Mouse (Mus musculus) lung, postnatal 4 days (tissue): ENCODE measurements at regions not wholly inside any gene's neighbourhood (a gene's known extent, or its start where the extent isn't known, plus 50 kb on each side); places are given as distances from the start of the nearest gene placed in this dataset.
A peak's percentile ranks its signal among the peaks of the same experiment; 100 is the strongest.
"Not testable (repeated sequence)": the region's sequence is repeated elsewhere in the genome, so short reads cannot be mapped to it uniquely, and the experiment has no call there.

Experiments
- DNase-seq, 2 experiments: peaks; one replicate each; pipeline ENCODE4 v3.0.0; 2021

DNA sequence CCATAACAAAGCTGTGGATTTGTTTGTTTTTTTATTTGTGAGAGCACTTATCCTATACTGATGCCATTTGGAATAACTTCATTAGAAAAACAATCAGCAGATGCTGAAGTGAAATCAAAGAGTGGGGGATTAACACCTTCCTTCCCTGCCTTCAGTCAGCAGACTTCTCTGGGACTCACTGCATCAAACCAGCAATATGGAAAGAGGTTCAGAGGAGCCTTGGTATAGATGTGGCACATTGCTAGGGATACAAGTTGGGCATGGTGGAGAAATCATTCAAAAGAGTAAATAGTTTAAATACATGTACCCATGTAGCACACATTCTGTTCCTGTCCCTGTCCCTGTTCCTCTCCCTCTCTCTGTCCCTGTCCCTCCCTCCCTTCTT, 364.0 kb upstream of the Rgs18 start:
- DNase-seq = no peak

GRCm38 (mm10) chr1:145138452-145139266, 363.4 kb upstream of the Rgs18 start:
- peak; percentile 31 to 54 for DNase-seq

DNA sequence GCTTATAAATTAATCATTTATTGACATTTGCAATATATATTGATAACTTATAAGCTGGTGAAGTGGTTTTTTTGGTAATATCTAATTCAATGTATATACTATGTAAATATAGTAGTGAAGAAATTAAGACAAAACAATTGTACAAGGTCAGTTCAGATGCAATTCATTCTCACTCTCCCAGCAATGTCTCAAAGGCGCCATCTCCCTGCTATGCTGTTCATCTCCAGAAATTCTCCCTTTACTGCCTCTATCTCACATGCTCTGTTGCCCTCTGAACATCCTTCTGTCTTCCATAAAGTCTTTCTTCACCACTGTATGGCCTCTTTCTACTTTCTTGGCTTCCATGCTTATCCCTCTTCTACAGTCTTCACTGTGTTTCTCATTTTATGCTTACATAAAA, 355.8 kb upstream of the Rgs18 start:
- DNase-seq = no peak

DNA sequence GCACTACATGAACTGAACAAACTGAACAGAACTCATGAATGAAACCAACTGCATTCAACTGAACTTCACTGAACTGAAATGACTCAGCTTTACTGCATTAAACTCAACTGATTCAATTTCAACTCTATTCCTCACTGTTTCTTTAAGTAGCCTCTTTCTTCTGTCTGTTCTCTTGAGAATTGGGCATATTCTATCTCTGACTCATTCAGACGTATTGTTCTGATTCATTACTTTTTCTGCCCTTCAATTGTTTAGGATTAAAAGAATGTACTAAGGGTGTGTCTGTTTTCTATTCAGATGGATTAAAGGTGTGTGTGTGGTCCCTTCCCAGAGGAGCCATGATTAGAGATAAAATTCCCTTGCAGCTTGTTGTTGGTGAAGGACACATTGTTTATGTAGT, 337.9 kb upstream of the Rgs18 start:
- DNase-seq = no peak

DNA sequence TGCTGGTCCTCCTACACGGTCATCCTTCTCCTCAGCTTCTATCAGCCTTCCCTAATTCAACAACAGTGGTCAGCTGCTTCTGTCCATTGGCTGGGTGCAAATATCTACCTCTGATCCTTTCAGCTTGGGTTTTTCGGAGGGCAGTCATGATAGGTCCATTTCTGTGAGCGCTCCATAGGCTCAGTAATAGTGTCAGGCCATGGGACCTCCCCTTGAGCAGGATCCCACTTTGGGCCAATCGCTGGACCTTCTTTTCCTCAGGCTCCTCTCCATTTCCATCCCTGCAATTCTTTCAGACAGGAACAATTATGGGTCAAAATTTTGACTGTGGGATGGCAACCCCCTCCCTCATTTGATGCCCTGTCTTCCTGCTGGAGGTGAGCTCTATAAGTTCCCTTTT, 331.5 kb upstream of the Rgs18 start:
- DNase-seq = not testable (repeated sequence)

GRCm38 (mm10) chr1:145065255-145065854, 290.1 kb upstream of the Rgs18 start:
- DNase-seq = no peak

DNA sequence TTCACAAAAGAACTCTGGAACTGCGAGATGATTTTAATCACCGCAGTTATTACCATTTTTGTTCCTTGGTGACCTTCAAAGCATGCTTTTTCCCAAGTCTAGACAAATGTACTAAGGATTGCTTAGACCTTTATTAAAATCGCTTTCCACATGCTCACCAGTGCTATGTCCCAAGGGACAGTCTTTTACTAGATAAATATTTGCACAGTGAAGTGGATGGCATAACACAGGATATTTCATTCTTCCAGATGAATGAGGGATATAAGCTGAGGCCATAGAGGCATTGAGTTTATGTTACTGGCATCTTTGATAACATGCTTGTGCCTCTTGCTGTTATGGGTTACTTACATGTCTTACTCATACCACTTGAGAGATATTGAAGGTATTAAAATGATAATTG, 289.1 kb upstream of the Rgs18 start:
- DNase-seq = no peak

DNA sequence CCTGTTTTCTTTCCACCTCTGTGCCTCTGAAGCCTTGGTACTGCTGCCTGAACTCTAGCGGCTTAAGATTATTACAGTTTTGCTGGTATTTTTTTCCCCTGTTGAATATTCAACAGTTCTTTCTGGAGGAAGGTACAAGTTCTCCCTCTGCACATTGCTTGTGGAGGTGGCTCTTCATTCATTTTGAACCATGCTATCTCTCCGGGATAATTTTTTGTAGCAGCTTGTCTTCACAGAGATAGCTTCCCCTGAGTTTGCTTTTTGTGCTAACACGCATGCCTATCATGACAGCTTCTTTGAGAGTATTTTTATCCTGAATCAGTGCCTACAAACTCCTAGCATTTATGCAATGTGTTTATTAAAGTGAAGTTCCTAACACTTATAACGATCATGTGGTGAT, 240.4 kb upstream of the Rgs18 start:
- no peak for DNase-seq

- no peak for DNase-seq
Observed at GRCm38 (mm10) chr1:145010833-145011232, 235.6 kb upstream of the Rgs18 start.

GRCm38 (mm10) chr1:144978167-144978566, 202.9 kb upstream of the Rgs18 start:
- DNase-seq = no peak

DNA sequence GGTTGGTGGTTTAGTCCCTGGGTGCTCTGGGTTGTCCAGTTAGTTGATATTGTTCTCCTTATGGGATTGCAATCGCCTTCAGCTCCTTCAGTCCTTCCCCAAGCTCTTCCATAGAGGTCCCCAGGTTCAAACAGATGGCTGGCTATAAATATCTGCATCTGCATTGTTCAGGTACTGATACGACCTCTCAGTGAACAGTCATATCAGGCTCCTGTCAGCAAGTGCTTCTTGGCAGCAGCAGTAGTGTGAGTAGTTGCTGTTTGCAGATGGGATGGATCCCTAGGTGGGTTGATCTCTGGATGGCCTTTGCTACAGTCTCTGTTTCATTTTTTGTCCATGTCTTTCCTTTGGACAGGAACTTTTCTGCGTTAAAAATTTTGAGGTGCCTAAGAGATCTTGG, 190.5 kb upstream of the Rgs18 start:
- DNase-seq = no peak

GRCm38 (mm10) chr1:144939006-144939405, 163.8 kb upstream of the Rgs18 start:
- no peak for DNase-seq

DNA sequence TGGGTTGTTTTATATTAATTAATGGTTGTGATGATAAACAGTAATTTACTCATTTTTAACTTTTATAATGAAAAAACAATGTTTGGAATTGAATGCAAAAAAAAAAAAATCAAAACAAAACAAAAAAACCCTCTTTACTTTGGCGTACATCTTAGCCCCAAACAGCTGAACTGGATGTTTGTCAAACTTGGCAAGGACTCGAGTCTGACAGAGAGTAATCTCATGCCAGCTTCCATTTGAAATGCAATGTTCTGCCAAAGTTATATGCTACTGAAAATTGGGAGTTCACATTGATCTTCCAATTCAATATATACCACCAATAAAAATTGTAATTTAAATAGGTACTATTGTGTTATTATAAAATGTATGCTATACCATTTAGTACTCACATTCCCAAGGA, 150.9 kb upstream of the Rgs18 start:
- DNase-seq = no peak

DNA sequence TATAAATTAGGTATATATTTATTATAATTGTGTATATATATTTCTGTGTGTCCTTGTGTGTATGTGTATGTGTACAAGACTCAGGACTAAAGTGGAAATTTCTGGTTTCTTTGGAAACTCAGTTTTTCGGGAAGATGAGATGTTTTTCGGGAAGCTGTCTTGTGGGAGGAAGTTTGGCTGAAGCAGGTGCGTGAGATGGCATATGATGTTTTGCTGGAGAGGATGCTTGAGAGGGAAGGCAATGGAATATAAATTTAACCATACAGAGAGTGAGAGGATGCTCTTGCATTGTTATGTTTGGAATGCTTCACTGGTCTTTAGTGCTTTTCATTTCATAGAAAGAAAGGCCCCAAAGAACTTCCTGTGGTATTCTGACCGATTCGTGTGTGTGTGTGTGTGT, 141.3 kb upstream of the Rgs18 start:
- DNase-seq = no peak

DNA sequence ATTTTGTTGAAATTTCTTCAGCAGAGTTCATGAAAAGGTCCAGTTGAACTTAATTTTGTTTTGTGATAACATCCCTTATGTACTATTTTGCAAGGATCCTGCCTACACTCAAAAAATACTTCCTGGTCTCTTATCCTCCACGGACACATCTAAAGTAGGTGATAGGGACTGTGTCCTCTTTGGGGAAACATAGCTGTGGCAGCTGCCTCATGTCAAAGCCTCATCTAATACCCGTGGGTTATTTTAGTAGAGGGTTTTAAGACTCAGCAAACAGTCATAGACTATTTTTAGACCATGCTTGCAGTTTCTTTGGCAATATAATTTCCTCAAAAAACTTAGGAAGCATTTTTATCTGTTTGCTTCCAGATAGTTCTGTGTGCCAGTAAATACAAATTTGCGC, 127.8 kb upstream of the Rgs18 start:
- peak in 1 of 2 experiments; percentile 36 for DNase-seq

- DNase-seq = no peak
Observed at GRCm38 (mm10) chr1:144883633-144884032, 108.4 kb upstream of the Rgs18 start.

GRCm38 (mm10) chr1:144862133-144862532, 86.9 kb upstream of the Rgs18 start:
- DNase-seq = no peak
